Mouse (Mus musculus): Measurements from ENCODE around the gene Lrrc26.

Lrrc26 gene

DNA sequence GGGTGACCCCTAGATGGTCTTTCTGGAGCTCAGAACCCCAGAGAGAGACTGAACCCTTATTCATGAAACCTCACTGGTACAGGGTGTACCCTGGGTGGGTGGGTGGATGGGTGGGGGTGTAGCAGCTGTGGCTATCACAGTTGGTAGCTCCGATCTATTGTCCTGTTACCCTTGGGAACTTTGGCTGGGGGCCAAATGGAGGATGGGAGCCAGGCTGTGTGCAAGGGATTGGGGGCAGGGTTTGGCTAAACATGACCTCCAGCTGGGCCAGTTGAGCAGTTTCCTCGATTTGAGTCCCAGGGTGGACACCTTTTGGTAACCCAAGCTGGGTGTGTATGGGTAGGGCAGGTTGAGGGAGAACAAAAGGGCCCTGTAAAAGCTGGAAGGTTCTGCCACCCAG lies 23.0 kb upstream of the Lrrc26 start:
- DNase-seq (ENCODE audit: low spot score) = no peak

DNA sequence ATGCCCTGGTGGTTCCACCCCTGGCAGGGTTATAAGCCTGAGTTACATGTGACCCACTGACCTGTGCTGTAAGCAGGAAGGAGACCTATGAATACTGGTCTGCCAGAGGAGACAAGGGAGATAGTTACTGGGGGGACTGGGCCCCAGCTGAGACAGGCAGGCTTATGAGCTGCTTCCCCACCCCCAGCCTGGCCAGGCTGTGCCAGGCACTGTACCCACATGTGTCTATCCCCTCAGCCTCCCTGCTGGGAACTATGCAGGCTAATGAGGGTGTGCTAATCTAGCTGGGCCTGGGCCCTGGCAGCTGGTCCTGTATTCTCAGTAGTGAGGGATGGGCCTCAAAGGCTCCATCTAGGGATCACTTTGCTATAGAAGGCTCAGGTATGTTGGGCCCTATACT lies 22.5 kb upstream of the Lrrc26 start:
- no peak for DNase-seq (ENCODE audit: low spot score)

DNA sequence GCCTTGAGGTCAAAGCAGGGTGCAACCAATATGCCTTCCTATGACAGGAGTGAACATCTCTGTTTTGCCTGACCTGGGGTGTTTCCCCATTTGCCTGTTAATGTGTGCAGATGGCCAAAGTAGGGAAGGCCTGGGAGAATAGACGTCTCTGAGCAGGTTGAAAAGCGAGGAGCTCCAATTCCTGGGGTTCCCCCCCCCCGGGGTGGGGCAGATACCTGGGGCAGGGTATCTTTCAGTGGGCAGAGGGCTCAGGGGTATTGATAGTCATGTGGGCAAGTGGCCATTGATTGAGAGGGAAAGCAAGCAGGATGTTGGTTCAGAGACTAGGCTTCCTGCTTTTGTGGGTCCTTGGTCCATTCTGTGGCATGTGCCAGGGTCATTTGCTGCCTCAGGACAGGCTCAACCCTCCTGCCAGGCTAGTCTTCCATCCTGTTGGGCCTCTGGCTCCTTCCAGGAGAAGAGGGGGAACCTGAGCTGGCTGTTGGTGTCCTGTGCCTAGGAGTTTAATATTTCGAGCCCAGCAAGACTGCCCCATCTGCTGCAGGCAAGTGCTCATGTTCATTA lies 21.9 kb upstream of the Lrrc26 start:
- DNase-seq (ENCODE audit: low spot score) = no peak

DNA sequence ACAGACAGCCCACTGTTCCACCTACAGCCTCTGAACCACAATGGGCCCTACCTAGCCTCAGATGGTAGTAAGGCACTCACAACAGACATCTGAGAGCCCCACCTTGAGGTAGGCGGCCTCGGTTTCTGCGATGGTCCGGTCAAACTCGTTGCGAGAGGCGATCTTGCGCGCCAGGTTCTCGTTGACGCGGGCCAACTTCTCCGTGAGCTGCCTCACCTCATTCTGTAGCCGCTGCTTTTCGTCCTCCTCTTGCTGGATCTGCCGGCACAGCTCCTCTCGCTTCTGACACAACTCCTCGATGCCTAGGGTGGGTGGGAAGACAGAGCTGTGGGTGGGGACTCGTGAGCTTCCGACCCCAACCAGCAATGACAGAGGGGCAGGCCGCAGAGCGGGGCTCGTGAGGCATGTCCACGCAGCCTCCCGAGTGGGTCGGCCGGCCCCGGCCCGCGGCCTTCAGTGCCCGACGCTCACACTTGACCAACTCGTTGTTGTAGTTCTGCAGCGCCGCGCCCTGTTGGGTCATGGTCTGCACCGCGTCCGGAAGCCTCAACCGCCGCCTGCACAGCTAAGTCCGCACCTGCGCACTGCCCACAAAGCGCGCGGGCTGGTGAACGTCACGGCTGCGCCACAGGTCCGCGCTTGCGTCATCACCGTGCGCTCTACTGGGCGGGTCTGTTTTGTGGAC lies 17.7 kb upstream of the Lrrc26 start, which contains the start of the genes Ssna1 and Anapc2:
TSS of gene Ssna1 (minus strand) at position 612 of the 685 bp plus-strand sequence.
TSS of gene Anapc2 (plus strand) at position 652 of the 685 bp plus-strand sequence.
- DNase-seq (ENCODE audit: low spot score) = peak; percentile 97

GRCm38 (mm10) chr2:25272515-25272914 lies 17.2 kb upstream of the Lrrc26 start:
- no peak for DNase-seq (ENCODE audit: low spot score)

DNA sequence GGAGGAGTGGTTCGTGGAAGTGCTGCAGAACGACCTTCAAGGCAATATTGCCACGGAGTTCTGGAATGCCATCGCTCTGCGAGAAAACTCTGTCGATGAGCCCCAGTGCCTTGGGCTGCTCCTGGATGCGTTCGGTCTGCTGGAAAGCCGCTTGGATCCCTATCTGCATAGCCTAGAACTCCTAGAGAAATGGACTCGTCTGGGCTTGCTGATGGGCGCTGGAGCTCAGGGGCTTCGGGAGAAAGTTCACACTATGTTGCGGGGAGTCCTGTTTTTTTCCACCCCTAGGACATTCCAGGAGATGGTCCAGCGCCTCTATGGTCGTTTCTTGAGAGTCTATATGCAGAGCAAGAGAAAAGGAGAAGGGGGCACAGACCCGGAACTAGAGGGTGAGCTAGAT lies 16.7 kb upstream of the Lrrc26 start:
- no peak for DNase-seq (ENCODE audit: low spot score)

- DNase-seq (ENCODE audit: low spot score) = peak; percentile 86
These were observed 10.5 kb upstream of the Lrrc26 start for GRCm38 (mm10) chr2:25278928-25279882.

DNA sequence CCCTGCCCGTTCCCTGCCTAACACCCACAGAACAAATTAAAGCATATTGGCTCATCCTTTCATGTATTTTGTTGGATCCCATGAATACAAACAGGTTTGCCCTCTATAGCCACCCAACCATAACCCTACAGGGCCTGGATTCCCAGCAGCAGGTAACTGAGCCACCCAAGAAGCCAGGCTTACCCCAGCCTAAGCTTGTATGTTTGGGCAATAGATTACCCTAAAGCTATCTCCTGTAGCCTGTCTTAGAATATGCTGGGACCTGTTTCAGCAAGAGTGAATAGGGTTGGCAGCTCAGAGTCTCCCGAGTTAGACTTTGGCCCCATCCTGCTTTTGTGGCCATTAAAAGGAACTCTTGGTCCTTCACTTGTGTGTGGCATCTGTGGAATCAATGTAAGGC lies 4.2 kb upstream of the Lrrc26 start:
- no peak for DNase-seq (ENCODE audit: low spot score)

DNA sequence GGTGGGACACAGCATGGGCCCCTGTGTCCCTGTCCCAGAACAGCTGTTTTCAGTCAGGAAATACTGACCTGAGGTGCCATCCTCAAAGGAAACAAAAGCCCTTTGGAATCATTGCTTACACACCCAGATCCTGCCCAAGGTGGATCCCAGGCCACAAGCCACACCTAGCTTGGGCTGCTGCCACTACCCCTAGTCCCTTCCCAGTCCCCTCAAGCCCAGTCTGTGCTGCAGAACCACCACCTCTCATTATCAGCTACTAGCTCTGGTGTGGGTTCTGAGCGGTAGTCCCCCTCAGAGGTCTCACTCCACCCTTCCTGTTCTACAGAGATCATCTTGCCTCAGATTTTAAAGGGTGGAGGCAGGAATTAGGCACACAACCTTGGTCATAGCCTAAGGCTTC lies 3.4 kb upstream of the Lrrc26 start:
- DNase-seq (ENCODE audit: low spot score) = no peak

GRCm38 (mm10) chr2:25286837-25287636 lies 2.7 kb upstream of the Lrrc26 start:
- DNase-seq (ENCODE audit: low spot score) = peak; percentile 38

GRCm38 (mm10) chr2:25287927-25288649 lies 1.6 kb upstream of the Lrrc26 start, which contains the start of gene Tmem210:
Gene Tmem210, plus strand, starts transcription at chr2:25288145.
- no peak for DNase-seq (ENCODE audit: low spot score)

GRCm38 (mm10) chr2:25288734-25289345 lies 875 bp upstream of the Lrrc26 start:
- no peak for DNase-seq (ENCODE audit: low spot score)

DNA sequence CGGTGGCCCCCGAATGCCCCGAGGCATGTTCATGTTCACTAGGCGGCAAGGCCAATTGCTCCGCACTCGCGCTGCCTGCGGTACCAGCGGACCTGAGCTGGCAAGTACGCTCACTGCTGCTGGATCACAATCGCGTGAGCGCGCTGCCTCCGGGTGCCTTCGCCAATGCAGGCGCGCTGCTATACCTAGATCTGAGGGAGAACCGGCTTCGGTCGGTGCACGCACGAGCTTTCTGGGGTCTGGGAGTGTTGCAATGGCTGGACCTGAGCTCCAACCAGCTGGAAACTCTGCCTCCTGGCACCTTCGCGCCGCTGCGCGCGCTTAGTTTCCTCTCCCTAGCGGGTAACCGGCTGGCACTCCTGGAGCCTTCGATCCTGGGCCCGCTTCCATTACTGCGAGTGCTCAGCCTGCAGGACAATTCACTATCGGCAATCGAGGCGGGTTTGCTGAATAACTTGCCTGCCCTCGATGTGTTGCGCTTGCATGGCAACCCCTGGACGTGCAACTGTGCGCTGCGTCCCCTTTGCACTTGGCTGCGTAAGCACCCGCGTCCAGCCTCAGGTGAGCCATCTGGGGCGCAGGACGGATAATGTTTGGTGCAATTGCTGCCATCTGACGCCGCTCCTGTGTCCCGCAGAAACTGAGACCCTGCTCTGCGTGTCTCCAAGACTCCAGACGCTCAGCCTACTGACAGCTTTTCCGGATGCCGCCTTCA lies 543 bp downstream of the Lrrc26 start:
- no peak for DNase-seq (ENCODE audit: low spot score)

GRCm38 (mm10) chr2:25290816-25291130 lies 1.1 kb downstream of the Lrrc26 start:
- no peak for DNase-seq (ENCODE audit: low spot score)

GRCm38 (mm10) chr2:25291184-25292053 lies 1.7 kb downstream of the Lrrc26 start:
- DNase-seq (ENCODE audit: low spot score) = no peak

DNA sequence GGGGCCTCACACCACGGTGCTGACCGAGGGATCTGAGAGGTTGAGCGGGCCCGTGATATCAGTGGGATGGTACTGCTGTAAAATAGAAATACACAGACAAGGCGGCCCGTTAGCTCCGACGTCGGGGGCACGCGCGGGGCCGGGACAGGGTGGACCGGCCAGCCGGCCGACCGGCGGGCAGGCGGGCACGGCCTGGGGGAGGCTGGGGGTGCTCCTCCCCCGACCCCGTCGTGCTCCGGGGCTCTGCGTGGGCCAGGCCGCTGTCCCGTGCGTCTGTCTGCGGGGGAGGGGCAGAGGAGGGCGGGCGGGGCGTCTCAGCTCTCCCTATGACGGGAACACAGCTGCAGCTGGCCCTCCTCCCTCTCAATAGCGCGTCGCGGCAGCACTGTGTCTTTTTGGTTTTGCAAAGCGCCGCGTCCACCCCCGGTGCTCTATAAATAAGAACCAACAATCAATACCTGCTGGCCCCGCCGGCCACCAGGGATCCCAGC lies 2.4 kb downstream of the Lrrc26 start:
- DNase-seq (ENCODE audit: low spot score) = no peak

DNA sequence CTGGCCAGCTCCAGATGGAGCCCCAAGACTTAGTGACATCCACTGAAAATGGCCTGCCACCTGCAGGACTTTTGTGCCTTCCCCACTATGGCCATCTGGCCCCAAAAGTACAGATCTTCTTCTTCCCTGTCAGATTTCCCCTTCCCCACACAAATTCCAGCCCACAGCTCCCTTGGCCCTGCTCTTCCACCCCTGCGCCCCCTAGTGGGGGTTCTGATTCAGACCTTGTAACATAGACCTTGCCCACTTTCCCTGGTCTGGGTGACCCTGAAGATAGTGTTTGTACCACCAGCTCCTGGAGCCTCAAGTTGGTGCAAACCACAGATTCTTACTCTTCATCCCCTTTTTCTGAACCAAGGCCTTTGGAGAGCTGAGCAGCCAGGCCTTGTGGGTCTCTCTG lies 3.1 kb downstream of the Lrrc26 start:
- DNase-seq (ENCODE audit: low spot score) = peak; percentile 69

GRCm38 (mm10) chr2:25293706-25294105 lies 4.0 kb downstream of the Lrrc26 start:
- DNase-seq (ENCODE audit: low spot score) = no peak

DNA sequence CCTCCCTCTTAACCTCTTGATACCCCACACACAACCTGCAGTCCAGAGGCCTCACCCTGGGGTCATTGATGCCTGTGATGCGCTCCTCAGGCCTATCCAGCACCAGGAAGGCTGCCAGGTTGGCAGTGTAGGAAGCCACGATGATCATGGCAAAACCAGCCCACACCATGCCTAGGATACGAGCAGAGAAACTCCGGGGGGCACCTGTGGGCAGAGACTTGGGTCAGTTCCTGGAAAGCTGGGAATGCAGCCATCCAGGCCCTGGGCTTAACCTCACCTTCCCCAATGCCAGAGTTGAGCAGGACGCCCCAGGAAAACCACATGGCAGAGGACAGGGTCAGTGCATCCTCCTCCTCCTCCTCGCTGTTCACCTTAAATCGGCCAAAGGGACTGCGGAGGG lies 7.4 kb downstream of the Lrrc26 start:
- DNase-seq (ENCODE audit: low spot score) = no peak
